Mouse (Mus musculus) limb, embryonic 14.5 days (tissue): Measurements from ENCODE around the gene C130050O18Rik. TPM values are rescaled to one million over a fixed set of nuclear protein-coding genes. Genes with fewer than 3 reads are reported as not detected.

ENCODE experiments used
- ATAC-seq: fragments of 200-750 bp; cut with Nextera tagmentation; 2 replicates; pipeline ENCODE4 v1.8.0; 2017; ENCODE audit warnings: low read depth, moderate number of reproducible peaks, moderate TSS enrichment; ENCODE audit not compliant: low FRiP score
- DNase-seq: peaks from one replicate; pipeline ENCODE4 v3.0.0-alpha.2; 2015; ENCODE audit warnings: low spot score
- H3K27ac ChIP-seq: fragments of 300-500 bp; sonication (generic); replicated peaks from 2 replicates; pipeline ENCODE4 v1.5.1; 2014; ENCODE audit warnings: low read depth, mild to moderate bottlenecking, low read length, moderate library complexity, mixed read lengths
- H3K27me3 ChIP-seq: fragments of 300-500 bp; sonication (generic); 2 replicates; pipeline ENCODE4 v1.6.1; 2014; ENCODE audit warnings: low read length, mixed read lengths; ENCODE audit not compliant: control insufficient read depth, insufficient read depth
- H3K36me3 ChIP-seq: fragments of 300-500 bp; sonication (generic); 2 replicates; pipeline ENCODE4 v1.6.1; 2014; ENCODE audit warnings: mild to moderate bottlenecking, low read length, moderate library complexity, mixed read lengths; ENCODE audit not compliant: control insufficient read depth, insufficient read depth
- H3K4me1 ChIP-seq: fragments of 300-500 bp; sonication (generic); 2 replicates; pipeline ENCODE4 v1.6.1; 2014; ENCODE audit warnings: antibody characterized with exemption, low read length, mixed read lengths; ENCODE audit not compliant: control insufficient read depth, insufficient read depth
- H3K4me2 ChIP-seq: fragments of 300-500 bp; sonication (generic); replicated peaks from 2 replicates; pipeline ENCODE4 v1.6.1; 2014; ENCODE audit warnings: low read depth, mild to moderate bottlenecking, low read length, moderate library complexity; ENCODE audit not compliant: severe bottlenecking
- H3K4me3 ChIP-seq: fragments of 300-500 bp; sonication (generic); replicated peaks from 2 replicates; pipeline ENCODE4 v1.5.1; 2014; ENCODE audit warnings: low read length
- H3K9ac ChIP-seq: fragments of 300-500 bp; sonication (generic); 2 replicates; pipeline ENCODE4 v1.6.1; 2014; ENCODE audit warnings: mild to moderate bottlenecking, low read depth, low read length, moderate library complexity; ENCODE audit not compliant: severe bottlenecking
- H3K9me3 ChIP-seq: fragments of 300-500 bp; sonication (generic); 2 replicates; pipeline ENCODE4 v1.6.1; 2016; ENCODE audit warnings: low read length; ENCODE audit not compliant: control insufficient read depth
- POLR2A ChIP-seq: fragments of 200-500 bp; IDR thresholded peaks from 2 replicates; pipeline ENCODE4 v1.8.0; 2012; ENCODE audit warnings: inconsistent platforms, mild to moderate bottlenecking, moderate library complexity, borderline replicate concordance; ENCODE audit not compliant: insufficient read depth, insufficient read length; ENCODE audit errors: extremely low read depth
- WGBS: fragments of 180-500 bp; shearing (Covaris S2); extraction: QIAGEN DNeasy Blood & Tissue Kit; methylation state at CpG from one replicate; pipeline ENCODE4 v1.1.7; 2014; 5-methylcytosine and 5-hydroxymethylcytosine counted together
- polyA plus RNA-seq, 2 experiments: library from polyadenylated mRNA; depleted of rRNA in 1 of 2; stranded (reverse) in 1 of 2; unstranded in 1 of 2; fragments of >200 nt; fragmentation: Nextera tagmentation in 1 of 2; extraction: Ambion mirVana in 1 of 2; gene quantifications; 2 replicates each; pipeline versions ENCODE4 v1.2.1 to v1.2.3; 2012 to 2014

C130050O18Rik gene
- polyA plus RNA-seq, 2 experiments: 7.5 to 9.1 TPM

DNA sequence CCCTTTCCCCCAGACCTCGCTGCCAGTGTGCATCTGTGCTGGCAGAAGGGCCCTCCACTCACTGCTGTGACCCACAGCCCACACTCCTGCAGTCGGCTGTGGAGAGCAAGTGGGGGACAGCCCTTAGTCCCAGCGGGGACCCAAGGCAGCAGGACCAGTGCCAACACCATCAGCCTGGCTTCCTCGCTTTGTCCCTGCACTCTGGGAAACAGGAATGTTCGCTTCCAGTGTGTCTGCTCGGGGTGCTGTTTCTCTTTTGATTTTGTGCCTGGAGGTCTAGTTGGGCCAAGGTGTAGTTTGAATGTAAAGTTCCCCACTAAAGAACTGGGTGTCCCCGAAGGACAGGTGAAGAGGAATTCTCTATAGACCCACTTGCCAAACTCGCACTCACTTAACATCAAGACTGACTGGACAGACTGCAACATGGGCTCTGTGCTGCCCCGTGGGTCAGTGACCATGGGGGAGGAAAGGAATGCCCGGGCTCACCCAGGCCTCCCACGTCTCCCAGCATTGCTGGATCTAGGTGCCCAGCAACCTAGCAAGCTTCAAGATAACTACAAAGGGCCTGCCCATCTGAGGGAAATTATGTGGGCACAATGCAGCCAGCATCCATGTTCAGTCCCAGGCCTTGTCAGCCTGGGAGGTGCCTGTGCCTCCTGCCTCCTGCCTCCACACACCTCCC, 13.6 kb upstream of the C130050O18Rik start:
- 78% methylated on average over 11 of the region's 11 CpGs for WGBS
- TF ChIP-seq POLR2A: no peak
- H3K9me3 ChIP-seq: no peaks in the 10 kb centered on the region
- DNase-seq (no peak), ATAC-seq (no peak)
- H3K9ac ChIP-seq: no peak overlapping the region
- H3K4me3 ChIP-seq: no peak overlapping the region
- peaks cover 30% of the 10 kb centered on the region for H3K4me1 ChIP-seq
- no peaks in the 10 kb centered on the region for H3K27me3 ChIP-seq
- H3K36me3 ChIP-seq: peaks cover 3% of the 10 kb centered on the region; the same call in 1 of the 2 replicates
- no peak overlapping the region for H3K4me2 ChIP-seq
- H3K27ac ChIP-seq: no peak overlapping the region

DNA sequence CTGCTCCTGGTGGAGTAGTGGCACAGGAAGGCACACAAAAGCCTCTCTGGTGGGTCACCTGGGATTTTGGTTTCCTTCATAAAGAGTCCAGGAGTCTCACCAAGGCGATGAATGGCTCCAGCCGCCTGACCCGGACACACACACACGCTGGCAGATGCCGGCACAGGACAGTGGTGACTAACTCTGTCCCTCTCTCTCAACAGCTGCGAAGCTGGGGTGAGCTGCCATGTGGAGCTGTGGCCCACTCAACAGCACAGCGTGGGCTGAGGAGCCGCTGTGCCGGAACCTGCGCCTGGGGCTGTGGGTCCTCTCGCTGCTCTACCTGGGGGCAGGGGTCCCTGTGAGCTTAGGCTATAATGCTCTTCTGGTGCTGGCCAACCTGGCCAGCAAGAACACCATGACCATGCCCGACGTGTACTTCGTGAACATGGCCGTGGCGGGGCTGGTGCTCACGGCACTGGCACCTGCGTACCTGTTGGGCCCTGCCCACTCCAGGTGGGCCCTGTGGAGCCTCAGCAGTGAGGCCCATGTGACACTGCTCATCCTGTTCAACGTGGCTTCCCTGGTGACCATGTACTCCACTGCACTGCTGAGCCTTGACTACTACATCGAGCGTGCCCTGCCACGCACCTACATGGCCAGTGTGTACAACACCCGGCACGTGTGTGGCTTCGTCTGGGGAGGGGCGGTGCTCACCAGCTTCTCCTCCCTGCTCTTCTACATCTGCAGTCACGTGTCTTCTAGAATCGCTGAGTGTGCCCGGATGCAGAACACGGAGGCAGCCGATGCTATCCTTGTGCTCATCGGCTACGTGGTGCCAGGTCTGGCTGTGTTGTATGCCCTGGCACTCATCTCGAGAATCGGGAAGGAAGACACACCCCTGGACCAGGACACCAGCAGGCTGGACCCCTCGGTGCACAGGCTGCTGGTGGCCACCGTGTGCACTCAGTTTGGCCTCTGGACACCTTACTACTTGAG, 12.6 kb upstream of the C130050O18Rik start:
- H3K4me3 ChIP-seq: no peak overlapping the region
- no peak overlapping the region for H3K9ac ChIP-seq
- H3K27me3 ChIP-seq: no peaks in the 10 kb centered on the region
- 93% methylated on average over 32 of the region's 37 CpGs for WGBS
- no peak for TF ChIP-seq POLR2A
- no peak overlapping the region for H3K27ac ChIP-seq
- no peak overlapping the region for H3K4me2 ChIP-seq
- H3K9me3 ChIP-seq: no peaks in the 10 kb centered on the region
- ATAC-seq (no peak), DNase-seq (no peak)
- peaks cover 3% of the 10 kb centered on the region; the same call in 1 of the 2 replicates for H3K36me3 ChIP-seq
- peaks cover 27% of the 10 kb centered on the region for H3K4me1 ChIP-seq

DNA sequence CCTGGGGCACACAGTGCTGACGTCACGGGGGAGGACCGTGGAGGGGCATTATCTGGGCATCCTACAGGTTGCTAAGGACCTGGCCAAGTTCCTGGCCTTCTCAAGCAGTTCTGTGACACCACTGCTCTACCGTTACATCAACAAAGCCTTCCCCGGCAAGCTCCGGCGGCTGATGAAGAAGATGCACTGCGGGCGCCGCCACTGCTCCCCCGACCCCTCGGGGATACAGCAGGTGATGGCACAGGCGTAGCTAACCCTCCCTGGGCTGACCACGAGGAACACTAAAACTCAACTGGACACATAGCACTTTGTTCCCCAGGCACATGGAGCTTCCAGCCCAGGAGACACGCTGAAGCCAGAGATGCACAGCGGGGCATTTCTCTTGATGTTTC, 11.9 kb upstream of the C130050O18Rik start:
- ATAC-seq: no peak
- no peak overlapping the region for H3K4me3 ChIP-seq
- no peak overlapping the region for H3K27ac ChIP-seq
- H3K4me1 ChIP-seq: peaks cover 22% of the 10 kb centered on the region
- TF ChIP-seq POLR2A: no peak
- no peaks in the 10 kb centered on the region for H3K27me3 ChIP-seq
- H3K4me2 ChIP-seq: no peak overlapping the region
- peaks cover 3% of the 10 kb centered on the region; the same call in 1 of the 2 replicates for H3K36me3 ChIP-seq
- H3K9me3 ChIP-seq: no peaks in the 10 kb centered on the region
- 92% methylated on average over 16 of the region's 16 CpGs for WGBS
- no peak for DNase-seq
- H3K9ac ChIP-seq: no peak overlapping the region

- H3K9ac ChIP-seq: no peak overlapping the region
- no peak for DNase-seq
- no peaks in the 10 kb centered on the region for H3K27me3 ChIP-seq
- peaks cover 15% of the 10 kb centered on the region for H3K4me1 ChIP-seq
- no peak overlapping the region for H3K4me2 ChIP-seq
- no peak overlapping the region for H3K4me3 ChIP-seq
- no peak for TF ChIP-seq POLR2A
- WGBS: 50% methylated on average over 7 of the region's 7 CpGs
- no peak for ATAC-seq
- H3K36me3 ChIP-seq: peaks cover 3% of the 10 kb centered on the region; the same call in 1 of the 2 replicates
- no peak overlapping the region for H3K27ac ChIP-seq
- no peaks in the 10 kb centered on the region for H3K9me3 ChIP-seq
Measured at GRCm38 (mm10) chr5:139394399-139394798, 10.7 kb upstream of the C130050O18Rik start.

GRCm38 (mm10) chr5:139395528-139395927, 9.6 kb upstream of the C130050O18Rik start:
- no peak for DNase-seq
- TF ChIP-seq POLR2A: no peak
- H3K9ac ChIP-seq: no peak overlapping the region

More at GRCm38 (mm10) chr5:139395528-139395927, 9.6 kb upstream of the C130050O18Rik start:
- Histone ChIP-seq H3K9me3 (no peaks in the 10 kb centered on the region), H3K27ac (no peak overlapping the region), H3K4me3 (no peak overlapping the region), H3K4me1 (peaks cover 9% of the 10 kb centered on the region; the same call in 1 of the 2 replicates), H3K27me3 (no peaks in the 10 kb centered on the region), H3K36me3 (peaks cover 3% of the 10 kb centered on the region; the same call in 1 of the 2 replicates), H3K4me2 (no peak overlapping the region)
- WGBS: 95% methylated on average over 4 of the region's 4 CpGs
- ATAC-seq: no peak
